Mouse (Mus musculus): ENCODE data around the gene Gm20388.

GRCm38 (mm10) chr8:121938732-121939131, 2028.1 kb downstream of the Gm20388 start:
- TF ChIP-seq GATA1 (IDR thresholded peaks at IDR 0.05; ENCODE audit: low read length) (no peak), TAL1 (IDR thresholded peaks at IDR 0.05; ENCODE audit: low read length) (no peak)

Data from erythroblast, embryonic 14.5 days (primary cell).